Mouse (Mus musculus): ENCODE results near the gene Gm2244.
"Not testable (repeated sequence)": the region's sequence is repeated elsewhere in the genome, so short reads cannot be mapped to it uniquely, and the experiment has no call there.

Gene Gm2244

DNA sequence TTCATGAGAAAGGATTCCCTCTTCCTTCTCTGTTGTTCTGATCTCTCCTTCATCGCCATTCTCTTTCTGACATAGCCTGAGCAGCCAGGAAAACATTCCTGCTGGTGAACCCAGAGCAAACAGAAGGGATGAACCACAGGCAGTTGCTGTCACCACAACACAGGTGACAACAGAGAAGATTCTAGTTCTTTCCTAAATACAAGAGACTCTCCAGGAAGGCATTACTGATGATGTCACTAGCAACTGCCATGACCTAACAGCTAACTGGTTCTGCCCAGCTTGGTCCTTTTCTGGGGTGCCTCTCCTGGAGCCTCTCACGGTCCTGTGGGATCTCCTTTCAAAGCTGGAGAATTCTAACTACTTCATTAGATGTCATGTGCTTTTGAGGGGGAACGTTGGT, at the start of gene Gm2244:
Gm2244 (minus strand) TSS at position 101 of the 400 bp plus-strand sequence.
- not testable (repeated sequence) for DNase-seq (ENCODE audit: low read depth, low spot score)

DNA sequence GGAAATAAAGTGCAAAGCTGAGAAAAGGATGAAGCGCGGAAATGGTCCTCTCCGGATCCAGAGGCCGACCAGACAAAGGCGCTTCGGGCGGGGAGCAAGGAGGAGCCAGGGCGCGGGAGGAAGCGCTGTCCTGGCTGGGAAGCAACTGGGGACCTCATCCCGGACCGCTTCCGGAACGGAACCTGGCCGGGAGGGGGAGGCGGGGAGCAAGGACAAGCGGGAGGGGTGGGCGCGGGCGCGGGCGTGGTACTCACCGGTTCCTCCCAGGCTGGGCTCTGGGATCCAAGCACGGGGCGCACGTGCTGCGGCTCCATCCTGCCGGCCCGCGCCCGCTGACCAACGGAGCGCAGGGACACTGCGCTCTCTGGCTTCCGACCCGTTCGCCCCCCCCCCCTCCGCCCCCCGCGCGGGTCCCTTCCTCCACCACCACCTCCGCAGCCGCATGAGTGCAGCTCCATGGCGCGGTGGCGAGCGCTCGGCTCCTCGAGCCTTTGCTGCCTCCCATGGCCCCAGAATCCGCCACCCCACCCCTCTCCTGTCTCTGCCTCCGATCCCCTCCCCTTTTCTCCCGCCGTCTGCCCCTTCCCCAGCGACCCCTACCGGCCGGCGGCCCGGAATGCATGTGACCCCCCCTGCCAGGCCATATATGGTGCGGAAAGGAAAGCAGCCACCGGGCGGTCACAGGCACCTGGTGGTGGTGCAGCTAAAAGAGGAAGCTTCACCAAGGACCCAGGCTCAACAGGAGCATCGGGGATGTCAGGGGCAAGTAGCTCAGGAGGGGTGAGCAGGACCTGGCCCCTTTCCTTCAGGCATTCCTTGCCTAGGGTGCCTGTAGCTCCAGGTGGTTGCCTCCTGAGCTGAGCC, 35.3 kb upstream of the Gm2244 start, which contains the start of gene Gm2237:
Gm2237 (minus strand) TSS at position 332 of the 864 bp plus-strand sequence.
- DNase-seq (ENCODE audit: low read depth, low spot score): not testable (repeated sequence)
